Mouse (Mus musculus) cerebellum, adult 9-11 months (tissue): ENCODE data around the gene Tff3.

Experiments
- DNase-seq: peaks from one replicate; pipeline ENCODE4 v3.0.0; 2022

Tff3 gene

DNA sequence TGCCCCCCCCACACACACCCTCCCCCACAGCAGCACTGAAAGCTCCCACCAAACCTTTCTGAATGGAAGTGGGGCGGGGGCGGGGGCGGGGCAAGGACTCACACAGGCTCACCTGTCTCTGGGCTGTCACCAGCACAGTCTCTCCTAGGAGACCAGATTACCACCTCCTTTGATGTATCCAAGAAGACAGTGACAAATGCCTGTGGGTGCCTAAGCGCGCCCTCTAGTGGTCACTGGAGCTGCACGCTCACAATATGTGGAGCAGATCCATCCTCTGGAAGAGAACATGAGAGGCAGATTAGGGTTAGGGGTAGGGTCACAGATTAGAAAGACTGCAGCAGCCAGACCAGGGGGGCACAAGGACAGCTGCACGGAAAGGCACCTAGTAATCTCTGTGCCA lies 10.0 kb downstream of the Tff3 start:
- DNase-seq: peak; percentile 80

DNA sequence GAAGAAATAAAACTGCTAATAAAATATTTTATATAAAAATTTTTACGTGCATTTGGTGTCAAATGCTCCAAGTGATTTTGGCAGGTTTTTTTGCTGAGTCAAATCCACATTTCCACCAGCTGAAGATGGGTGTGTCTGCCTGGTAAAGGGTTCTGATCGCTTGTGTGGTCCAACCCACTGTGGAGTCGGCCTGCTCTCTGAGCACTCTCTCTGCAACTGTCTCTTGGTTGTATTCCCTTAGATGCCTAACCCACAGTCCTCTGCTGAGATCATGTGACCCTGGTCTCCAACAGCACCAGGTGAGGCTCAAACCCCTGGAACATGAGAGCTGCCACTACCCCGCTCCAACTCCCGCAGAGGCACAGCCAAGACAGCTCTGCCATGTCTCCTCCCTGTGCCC lies 11.5 kb downstream of the Tff3 start:
- DNase-seq: no peak

- no peak for DNase-seq
Measured at GRCm38 (mm10) chr17:31116063-31116462, 13.4 kb downstream of the Tff3 start.

DNA sequence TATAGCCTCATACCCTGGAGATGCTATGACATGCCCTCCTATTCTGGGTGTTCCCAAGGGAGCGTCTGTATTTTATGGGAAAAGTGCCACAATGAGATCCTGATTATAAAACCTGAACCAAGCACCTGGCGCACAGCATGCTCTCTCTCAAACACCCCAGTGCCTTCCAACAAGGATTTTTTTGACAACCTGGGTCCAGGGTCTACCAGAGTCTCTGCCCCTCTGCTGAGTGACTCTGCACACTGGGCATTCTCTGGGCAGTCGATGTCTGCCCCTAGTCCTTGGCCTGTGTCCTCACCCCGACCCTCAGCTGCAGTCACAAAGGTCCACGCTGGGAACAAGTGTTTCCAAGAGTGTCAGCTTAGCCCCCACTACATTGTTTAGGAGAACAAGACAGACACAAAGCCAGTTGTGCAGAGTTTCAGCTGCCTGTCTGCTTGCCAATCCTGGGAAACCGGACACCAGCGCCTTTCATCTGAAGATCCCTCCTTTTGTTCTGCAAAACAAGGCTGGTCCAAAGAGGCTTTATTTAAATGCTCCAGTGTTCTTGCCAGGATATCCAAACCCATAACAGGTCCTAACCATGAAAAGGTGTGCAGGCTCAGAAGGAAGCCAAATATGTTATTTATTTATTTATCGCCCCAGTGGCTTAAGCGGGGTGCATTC lies 16.1 kb downstream of the Tff3 start:
- DNase-seq: no peak

DNA sequence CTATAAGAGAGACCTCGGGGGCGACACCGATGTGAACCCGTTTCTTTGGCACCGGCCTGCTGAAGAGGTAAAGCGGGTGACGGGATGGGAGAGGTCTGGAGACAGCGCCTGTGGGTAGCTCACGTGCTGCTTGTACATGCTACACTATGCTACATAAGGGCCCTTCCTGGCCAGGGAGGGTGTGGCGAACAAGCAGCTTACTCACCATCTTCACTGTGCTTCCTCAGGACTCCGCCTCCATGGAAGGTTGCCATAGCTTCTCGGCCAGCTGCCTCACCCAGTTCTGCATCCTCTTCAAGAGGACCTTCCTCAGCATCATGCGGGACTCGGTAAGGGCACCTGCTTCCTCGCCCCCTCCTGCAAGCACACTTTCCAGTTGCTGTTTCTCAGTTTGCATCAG lies 21.1 kb downstream of the Tff3 start:
- no peak for DNase-seq

GRCm38 (mm10) chr17:31103823-31104222 lies 25.6 kb downstream of the Tff3 start:
- DNase-seq: no peak

- DNase-seq: no peak
Measured at GRCm38 (mm10) chr17:31103007-31103570, 26.4 kb downstream of the Tff3 start.

DNA sequence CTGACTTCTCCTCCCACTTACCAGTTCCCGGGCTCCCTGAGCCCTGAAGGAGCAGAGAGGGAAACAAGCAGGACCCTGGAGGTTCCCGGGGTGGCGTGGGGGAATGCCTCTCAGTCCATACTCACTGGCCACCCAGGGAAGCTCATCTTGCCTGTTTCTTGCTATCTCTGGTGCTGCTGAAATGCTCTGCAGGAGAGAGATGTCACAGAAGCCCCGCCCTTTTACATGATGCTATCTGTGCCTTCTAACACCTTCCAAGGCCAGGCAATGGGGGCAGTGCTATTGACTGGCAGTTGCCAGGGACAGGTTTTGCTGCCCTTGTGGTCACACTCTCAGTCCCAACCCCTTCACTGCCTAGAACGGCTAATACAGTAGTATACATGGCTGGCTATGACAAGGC lies 30.7 kb downstream of the Tff3 start:
- no peak for DNase-seq

DNA sequence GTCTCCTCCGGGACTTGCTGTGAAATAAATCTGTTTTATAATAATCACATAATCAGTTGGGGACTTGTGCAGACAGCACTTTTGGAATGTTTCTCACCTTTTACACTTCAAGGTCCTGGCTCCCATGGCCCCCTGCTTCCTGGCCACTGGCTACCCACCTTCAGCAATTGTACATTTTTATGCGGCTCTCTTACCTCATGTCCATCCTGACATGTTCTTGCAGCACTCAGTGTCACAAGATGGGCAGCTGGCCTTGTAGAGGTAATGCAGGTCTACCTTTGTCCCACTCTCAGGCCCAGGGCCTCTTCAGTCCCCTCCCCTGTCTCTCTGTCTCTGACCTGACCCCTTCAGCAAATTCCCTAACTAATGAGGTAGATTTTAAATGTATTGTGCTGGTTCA lies 32.6 kb downstream of the Tff3 start:
- no peak for DNase-seq

DNA sequence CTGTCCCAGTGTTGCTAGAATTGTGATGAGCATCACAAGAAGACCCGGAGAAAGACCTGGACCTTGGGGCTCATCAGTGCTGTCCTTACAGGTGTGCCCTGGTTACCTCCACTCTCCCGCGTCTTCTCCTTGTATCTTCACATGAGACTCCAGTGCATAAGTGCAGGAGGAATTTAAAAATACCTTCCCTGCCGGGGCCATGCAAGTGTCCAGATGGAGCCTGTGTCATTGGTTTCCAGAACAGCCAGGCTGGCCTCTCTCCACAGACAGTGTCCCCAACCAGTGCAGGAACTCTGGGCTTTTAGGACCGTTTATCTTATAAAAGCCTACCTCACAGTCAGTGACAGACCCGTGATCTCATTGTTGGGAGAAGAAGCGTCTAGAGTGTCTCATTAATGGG lies 33.9 kb downstream of the Tff3 start:
- DNase-seq: no peak

GRCm38 (mm10) chr17:31094781-31095180 lies 34.7 kb downstream of the Tff3 start:
- DNase-seq: no peak

- no peak for DNase-seq
Measured at GRCm38 (mm10) chr17:31091023-31091735, 38.3 kb downstream of the Tff3 start.

- DNase-seq: no peak
Measured at GRCm38 (mm10) chr17:31089848-31090247, 39.6 kb downstream of the Tff3 start.

DNA sequence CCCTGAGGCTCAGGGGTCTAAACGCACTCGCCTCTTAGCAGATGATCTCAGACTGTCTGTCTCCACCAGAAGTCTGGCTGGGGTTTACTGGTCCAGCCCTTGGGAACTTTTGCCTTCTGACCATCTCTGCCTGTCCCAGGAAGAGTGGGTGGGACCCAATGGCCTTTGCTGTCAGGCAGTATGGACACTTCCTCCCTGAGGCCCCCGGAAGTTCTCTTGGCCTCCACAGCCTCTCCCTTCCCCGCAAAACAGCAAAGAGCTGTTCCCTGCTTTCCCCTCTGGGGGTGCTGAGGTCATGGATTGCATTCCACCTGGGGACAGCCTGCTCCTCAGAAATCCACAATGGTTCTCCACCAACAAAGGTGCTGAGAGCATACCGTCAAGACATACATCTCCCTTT lies 40.7 kb downstream of the Tff3 start:
- DNase-seq: no peak

GRCm38 (mm10) chr17:31086196-31086595 lies 43.2 kb downstream of the Tff3 start:
- peak; percentile 72 for DNase-seq

GRCm38 (mm10) chr17:31085519-31085918 lies 43.9 kb downstream of the Tff3 start:
- DNase-seq: no peak

DNA sequence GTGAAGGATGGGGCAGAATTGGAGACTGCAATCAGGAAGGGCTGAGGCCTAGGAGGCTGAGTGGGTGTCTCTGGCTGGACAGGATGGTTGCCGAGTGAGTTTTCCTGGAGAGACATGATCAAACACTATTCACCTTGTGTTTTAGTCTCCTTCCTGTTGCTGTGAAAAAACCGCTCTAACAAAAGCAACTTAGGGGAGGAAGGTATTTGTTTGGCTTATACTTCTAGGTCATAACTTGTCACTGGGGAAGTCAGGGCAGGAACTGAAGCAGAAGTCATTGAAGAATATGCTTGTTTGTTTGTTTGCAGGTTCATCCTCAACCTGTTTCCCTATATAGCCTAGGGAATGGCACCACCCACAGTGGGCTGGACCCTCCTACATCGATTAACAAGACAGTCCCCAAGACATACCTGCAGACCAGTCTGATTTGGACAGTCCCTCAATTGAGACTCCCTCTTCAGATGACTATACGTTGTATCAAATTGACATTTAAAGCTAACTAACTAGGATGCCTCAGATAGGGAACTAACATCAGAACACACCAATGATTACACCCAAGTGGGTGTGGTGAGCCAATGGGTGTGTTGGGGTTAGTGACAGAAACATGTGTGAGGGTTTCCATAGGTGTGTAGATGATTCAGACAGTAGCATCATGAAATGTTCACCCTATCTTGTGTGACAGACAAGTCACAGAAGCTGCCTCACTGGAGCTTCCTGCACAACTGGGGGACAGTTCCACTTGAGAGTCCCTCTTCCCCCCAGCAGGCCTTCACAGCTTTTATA lies 47.0 kb downstream of the Tff3 start:
- no peak for DNase-seq

- DNase-seq: no peak
Measured at GRCm38 (mm10) chr17:31079078-31079840, 50.2 kb downstream of the Tff3 start.

DNA sequence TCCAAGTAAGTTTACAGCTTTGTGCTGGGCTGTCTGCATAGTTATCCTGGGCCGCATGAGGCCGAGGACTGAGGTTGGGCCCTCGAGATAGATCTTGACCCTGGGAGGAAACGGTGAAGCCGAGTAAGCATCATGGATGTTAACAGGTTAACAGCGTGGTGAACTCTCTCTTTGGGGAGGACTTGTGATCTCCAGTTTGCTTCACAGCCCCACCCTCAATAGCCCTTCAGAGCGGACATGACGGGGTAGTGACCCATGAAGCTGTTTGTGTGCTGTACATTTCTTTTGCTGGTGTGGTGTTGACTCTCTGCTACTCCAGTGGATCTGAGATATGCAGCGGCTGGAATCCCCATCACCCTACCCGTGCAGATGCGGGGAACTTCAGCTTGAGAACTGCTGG lies 50.9 kb downstream of the Tff3 start:
- DNase-seq: no peak

DNA sequence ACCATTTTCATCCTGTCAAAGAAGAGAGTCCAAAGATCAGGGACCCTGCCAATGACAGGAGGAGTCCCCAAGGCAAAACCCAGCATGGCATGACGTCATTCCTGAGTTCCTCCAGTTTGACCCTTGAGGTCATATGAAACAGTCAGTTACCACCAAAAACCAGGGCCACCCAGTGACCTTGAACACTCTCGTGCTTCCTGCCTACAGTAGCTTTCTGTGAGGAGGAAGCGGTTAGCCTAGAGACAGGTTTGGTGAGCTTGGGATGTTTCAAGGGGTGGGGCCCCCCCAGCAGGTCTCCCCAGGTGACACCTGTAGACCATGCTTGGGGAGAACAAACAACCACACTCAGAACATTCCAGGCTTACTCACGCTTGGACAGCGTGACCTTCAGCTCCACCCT lies 51.9 kb downstream of the Tff3 start:
- DNase-seq: no peak

DNA sequence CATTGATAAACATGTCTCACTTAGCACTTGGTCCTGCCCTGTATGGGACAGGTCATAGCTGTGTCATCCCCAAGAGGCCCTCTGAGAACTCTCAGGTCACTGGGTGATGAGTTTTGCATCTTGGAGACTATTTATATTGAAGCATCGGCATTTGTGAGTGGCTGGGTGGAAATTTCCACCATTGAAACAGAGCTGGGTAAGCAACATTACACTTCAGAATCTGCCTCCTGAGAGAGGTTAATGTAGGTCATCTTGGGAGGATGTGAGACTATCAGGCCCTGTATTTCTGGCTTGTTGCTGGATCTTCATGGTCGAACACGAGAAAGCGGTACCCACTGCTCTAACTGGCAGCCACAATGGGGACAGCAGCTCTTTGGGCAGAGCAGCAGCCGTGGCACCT lies 54.0 kb downstream of the Tff3 start:
- no peak for DNase-seq
